Mouse (Mus musculus): ENCODE results near the gene Hpf1.

Hpf1 gene

DNA sequence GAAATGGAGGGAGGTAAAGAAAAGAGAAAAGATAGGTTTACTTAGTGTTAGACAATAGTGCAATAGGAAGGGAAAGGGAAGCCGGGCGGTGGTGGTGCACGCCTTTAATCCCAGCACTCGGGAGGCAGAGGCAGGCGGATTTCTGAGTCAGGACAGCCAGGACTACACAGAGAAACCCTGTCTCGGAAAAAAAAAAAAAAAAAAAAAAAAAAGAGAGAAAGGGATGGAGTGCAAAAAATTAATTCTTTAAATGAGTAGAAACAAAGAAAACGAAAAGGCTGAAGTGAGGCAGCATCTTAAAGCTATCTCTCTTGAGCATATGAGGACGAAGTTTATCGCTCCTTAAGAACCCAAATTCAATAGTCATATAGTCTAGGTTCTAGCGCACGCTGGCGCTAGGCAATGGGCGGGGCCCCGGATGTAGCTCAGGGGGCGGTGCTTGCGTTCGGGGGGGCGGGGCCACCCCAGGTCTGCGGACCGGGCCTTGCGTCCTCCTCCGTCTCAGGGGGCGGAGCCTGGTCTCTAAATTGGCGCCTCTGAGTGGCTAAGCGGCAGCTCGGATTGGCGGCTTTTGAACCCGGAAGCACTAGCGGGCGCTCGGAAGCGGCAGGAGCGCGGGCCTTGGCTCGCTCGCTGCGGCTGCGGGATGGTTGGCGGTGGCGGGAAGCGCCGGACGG, at the start of gene Hpf1:
TSS of gene Hpf1 (plus strand) at position 576 of the 677 bp plus-strand sequence.
- in situ Hi-C loops (cut with MboI, MseI): no loop called here

DNA sequence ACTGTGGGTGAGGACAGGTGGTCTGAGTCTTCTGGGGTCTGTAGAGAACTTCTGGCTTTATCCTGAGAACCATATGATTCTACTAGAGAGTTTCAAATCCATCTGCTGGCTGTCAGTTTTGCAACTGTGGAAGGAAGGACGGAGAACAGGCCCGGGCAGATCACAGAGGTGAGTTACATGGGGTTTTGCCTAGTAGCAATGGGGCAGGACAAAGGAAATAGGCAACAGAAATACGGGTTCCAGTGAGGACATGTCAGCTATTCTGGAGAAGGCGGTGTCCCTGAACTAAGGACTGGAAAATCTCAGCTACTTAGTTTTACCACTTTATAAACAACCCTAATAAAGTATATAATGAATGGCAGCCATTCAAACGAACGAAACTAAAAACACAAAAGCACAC, 47.8 kb upstream of the Hpf1 start:
- in situ Hi-C loops (cut with MboI, MseI): no loop called here

DNA sequence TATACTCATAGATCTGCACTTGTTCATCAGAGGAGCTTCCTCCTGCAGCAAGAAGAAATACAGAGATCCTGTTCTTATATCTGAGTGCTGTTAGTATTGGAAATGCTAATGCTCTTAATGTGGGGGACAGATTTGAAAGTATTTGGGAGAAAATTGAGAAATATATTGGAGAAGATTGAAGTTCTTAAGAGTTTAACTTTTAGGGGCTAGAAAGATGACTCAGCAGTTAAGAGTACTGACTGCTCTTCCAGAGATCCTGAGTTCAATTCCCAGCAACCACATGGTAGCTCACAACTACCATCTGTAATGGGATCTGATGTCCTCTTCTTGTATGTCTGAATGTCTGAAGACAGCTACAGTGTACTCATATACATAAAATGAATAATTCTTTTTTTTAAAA, 32.7 kb upstream of the Hpf1 start:
- in situ Hi-C loops (cut with MboI, MseI): no loop called here

DNA sequence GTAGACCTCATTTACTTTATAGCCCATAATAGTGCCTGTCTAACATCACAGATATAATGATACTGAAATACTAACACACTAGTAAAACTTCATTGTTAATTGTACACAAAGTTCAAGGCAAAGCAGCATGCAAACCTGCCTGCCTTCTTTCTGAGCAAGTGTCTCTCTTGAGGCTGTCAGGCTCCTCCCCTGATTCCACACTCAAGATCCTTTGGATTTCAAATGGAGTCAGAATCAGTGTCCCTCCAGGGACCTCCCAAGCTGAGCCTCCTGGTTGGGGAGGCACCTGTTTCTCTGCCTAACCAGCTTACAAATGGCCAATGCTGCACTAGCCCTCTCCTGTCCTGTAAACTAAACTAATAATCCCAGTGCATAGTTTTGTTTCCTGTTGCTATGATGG, 32.1 kb upstream of the Hpf1 start:
- in situ Hi-C loops (cut with MboI, MseI): no loop called here

- in situ Hi-C loops (cut with MboI, MseI): no loop called here
Measured at GRCm38 (mm10) chr8:60858911-60859476, 31.2 kb upstream of the Hpf1 start.

GRCm38 (mm10) chr8:60859605-60860004, 30.6 kb upstream of the Hpf1 start:
- in situ Hi-C loops (cut with MboI, MseI): loop anchor here (10.0 kb wide), 3 partner anchors 225 to 1665 kb away; partner anchors contain the start of genes Aadat (in 1 of the 2), Gm10283 (in 1 of the 2) and Mfap3l (in 1 of the 2)

GRCm38 (mm10) chr8:60860749-60861148, 29.5 kb upstream of the Hpf1 start:
- in situ Hi-C loops (cut with MboI, MseI): loop anchor here (10.0 kb wide), 3 partner anchors 226 to 1664 kb away; partner anchors contain the start of genes Aadat (in 1 of the 2), Gm10283 (in 1 of the 2) and Mfap3l (in 1 of the 2)

- in situ Hi-C loops (cut with MboI, MseI): loop anchor here (10.0 kb wide), 3 partner anchors 227 to 1663 kb away; partner anchors contain the start of genes Aadat (in 1 of the 2), Gm10283 (in 1 of the 2) and Mfap3l (in 1 of the 2)
Measured at GRCm38 (mm10) chr8:60861783-60862182, 28.4 kb upstream of the Hpf1 start.

DNA sequence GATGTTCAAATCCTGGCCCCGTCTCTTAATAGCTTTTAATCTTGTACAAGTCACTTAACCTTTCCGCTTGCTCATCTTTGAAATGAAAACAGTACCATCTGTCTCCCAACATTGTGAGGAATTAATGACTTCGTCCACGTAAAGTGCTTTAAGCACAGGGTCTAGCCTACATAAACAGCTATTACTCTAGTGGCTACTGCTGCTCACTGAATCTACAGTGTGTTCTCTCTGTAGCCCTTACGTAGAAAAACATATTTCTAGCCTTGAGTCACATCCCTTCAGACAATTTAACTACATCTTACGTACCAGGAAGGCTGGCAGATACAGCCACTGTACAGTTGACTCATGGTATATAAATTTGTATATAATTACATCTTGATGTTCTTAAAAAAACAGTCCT, 25.3 kb upstream of the Hpf1 start:
- in situ Hi-C loops (cut with MboI, MseI): loop anchor here (5.0 to 10.0 kb wide), 4 partner anchors 230 to 1660 kb away; partner anchors contain the start of genes Aadat (in 1 of the 2), Gm10283 (in 1 of the 2) and Mfap3l (in 1 of the 2)

DNA sequence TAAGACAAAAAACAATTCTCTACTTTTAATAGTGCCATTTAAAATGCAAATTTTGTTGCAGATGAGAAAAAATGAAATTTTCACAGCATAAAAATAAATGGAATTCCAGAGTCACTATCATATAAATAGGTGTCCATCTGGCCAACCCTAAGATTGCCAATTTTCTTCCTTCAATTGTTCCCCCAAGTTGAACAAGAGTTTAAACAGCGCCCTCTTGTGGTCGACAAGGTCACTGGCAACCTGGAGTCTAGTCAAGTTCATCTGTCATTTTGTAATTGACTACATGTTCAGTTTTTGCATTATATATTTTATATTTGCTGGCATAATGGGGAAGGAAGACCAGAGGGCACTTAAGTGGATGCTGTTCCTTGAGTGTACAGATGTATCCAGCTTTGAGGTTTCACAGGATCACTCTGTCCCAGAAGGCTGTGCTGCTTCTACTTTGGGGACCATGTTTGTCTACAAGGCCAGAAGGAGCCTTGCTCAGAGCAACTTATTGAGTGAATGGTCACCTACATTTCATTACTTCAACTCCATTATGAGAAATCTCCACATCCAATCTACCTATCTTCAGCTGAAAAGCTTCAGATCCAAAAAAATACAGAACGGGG, 24.6 kb upstream of the Hpf1 start:
- in situ Hi-C loops (cut with MboI, MseI): loop anchor here (5.0 to 10.0 kb wide), 4 partner anchors 231 to 1659 kb away; partner anchors contain the start of genes Aadat (in 1 of the 2), Gm10283 (in 1 of the 2) and Mfap3l (in 1 of the 2)

GRCm38 (mm10) chr8:60867468-60868115, 22.6 kb upstream of the Hpf1 start:
- in situ Hi-C loops (cut with MboI, MseI): loop anchor here (5.0 to 10.0 kb wide), 4 partner anchors 233 to 1657 kb away; partner anchors contain the start of genes Aadat (in 1 of the 2), Gm10283 (in 1 of the 2) and Mfap3l (in 1 of the 2)

DNA sequence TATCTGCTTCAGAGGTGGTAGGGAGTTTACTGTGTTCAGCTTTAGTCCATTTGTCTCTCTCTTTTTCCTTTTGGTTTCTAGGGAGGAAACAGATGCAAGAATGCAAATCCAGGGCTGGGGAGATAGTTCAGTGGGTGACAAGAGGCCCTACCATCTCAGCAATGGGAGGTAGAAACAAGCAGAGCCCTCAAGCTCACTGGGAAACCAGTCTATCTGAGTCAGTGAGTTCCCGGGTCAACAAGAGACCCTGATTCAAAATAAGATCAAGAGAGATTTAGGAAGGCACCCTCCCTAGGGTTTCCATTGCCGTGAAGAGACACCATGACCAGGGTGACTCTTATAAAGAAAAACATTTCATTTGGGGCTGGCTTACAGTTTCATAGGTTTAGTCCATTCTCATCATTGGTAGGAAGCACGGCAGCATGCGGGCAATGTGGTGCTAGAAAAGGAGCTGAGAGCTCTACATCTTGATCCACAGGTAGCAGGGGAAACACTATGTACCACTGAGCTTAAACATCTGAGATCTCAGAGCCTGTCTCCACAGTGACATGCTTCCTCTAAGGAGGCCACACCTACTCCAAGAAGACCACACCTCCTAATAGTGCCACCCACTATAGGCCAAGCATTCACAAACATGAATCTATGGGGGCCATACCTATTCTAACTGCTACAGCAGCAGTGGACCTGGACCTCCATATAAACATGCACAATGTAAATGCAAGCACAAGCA, 21.8 kb upstream of the Hpf1 start:
- in situ Hi-C loops (cut with MboI, MseI): loop anchor here (5.0 to 10.0 kb wide), 4 partner anchors 234 to 1656 kb away; partner anchors contain the start of genes Aadat (in 1 of the 2), Gm10283 (in 1 of the 2) and Mfap3l (in 1 of the 2)

- in situ Hi-C loops (cut with MboI, MseI): loop anchor here (5.0 to 10.0 kb wide), 4 partner anchors 235 to 1655 kb away; partner anchors contain the start of genes Aadat (in 1 of the 2), Gm10283 (in 1 of the 2) and Mfap3l (in 1 of the 2)
Measured at GRCm38 (mm10) chr8:60869761-60870160, 20.5 kb upstream of the Hpf1 start.

DNA sequence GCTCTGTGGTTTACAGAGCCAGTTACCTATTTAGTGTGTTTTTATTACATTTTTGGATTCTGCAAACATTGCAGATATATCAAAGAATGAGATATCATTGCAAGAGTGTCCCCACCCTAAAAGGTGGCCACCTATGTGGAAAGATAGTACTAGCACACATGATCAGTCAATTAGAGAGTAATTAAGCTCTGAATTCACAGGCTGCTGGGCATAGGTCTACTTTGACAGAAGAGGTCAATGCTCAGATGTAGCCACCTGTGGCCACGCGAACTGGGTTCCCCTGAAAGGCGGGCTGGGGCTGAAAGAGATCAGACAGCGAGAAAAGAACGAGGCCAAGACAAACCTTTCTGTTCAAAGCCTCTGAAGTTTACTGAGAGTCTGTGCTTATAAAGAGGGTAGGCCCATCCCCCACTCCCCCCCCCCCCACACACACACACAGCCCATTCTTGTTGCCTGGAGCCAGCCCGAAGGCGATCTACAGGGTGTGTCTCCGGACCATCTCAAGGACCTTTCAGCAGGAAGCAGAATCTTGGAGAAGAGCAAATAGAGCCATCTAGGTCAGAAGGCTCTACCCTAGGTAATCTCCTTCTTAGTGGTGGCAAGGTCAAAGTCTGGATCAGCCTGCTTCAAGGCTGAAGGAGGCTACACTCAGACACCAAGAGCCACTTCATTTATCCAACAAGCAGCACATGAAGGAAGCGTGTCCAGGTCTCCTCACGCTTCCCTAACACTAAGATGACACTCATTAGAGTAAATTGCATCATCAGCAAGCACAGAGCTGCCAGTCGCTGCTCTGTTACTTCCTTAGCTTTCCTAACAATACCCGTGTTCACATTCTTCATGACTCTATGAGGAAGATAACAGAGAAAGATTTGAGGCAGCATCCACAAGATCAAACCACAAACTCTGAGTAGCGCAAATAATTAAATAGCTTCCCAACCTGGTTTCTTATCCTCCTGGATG, 19.7 kb upstream of the Hpf1 start:
- in situ Hi-C loops (cut with MboI, MseI): no loop called here

GRCm38 (mm10) chr8:60878617-60879016, 11.6 kb upstream of the Hpf1 start:
- in situ Hi-C loops (cut with MboI, MseI): no loop called here

GRCm38 (mm10) chr8:60883419-60884137, 6.6 kb upstream of the Hpf1 start:
- in situ Hi-C loops (cut with MboI, MseI): no loop called here

GRCm38 (mm10) chr8:60886736-60887135, 3.5 kb upstream of the Hpf1 start:
- in situ Hi-C loops (cut with MboI, MseI): no loop called here

DNA sequence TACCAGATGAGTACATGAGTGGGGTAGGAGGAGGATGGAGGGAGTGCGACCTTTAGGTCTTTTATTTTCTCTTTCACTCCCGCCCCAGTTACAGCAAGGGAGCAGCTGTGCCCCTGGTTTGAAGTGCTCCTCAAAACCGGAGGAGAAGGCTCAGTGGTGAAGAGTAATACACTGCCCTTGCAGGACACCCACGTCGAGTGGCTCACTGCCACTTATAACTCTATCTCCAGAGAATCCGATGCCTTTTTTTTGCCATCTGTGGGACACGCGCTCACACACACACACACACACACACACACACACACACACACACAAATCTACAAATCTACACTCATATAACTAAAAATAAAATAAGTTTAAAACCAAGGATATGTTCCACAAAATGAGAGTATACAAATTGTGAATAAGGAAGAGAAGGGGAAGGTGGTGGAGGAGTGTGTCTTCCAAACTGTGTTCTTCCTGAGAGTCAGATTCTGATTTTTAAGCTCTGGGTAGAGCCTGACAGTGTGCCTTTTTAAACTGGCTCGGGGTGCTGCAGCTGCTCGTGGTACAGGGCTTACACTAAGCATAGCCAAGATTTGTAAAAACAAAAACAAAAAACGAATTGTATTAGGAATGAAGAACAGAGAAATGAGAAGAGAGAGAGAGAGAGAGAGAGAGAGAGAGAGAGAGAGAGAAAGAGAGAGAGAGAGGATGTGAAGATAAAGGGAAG, 931 bp upstream of the Hpf1 start:
- in situ Hi-C loops (cut with MboI, MseI): no loop called here
